Mouse (Mus musculus): ENCODE data around the gene Plxnd1. TPM values are rescaled to one million over a fixed set of nuclear protein-coding genes. Genes with fewer than 3 reads are reported as not detected.

Gene Plxnd1
- polyA plus RNA-seq, 1 experiment from 2014 or later = 46.9 TPM

DNA sequence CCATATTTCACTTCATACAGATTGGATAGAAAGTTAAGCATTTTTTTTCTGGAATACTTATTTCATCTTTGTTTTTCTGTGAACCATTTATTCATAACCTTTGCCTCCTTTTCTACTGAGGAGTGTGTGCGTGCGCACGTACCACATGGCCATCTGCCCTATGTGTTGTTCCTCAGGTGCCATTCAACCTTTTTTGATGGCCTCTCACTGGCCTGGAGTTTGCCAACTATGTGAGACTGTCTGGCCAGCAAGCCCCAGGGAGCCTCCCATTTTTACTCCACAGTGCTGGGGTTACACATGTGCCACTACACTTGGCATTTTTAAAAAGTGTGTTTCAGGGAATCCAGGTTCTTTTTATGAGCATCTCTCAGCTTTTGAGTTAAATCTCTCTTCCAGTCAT lies 21.1 kb upstream of the Plxnd1 start:
- Histone ChIP-seq H3K27me3 (replicated peaks; ENCODE audit: control insufficient read depth, insufficient read depth, low read length) (no peaks in the 10 kb centered on the region), H3K9ac (ENCODE audit: low read depth, low read length) (no peak overlapping the region), H3K36me3 (ENCODE audit: control insufficient read depth, insufficient read depth, low read length) (peaks cover 16% of the 10 kb centered on the region; the same call in 1 of the 2 replicates), H3K27ac (replicated peaks; ENCODE audit: low read depth, low read length) (no peak overlapping the region), H3K4me2 (ENCODE audit: low read depth, low read length) (no peak overlapping the region), H3K4me3 (ENCODE audit: low read depth, low read length) (no peak overlapping the region), H3K4me1 (ENCODE audit: control insufficient read depth, insufficient read depth, low read length) (no peaks in the 10 kb centered on the region), H3K9me3 (ENCODE audit: control insufficient read depth, low read length) (no peaks in the 10 kb centered on the region)
- no peak for DNase-seq (ENCODE audit: low spot score)
- 91% methylated on average over 3 of the region's 3 CpGs for WGBS
- ATAC-seq (ENCODE audit: low read depth) = no peak

DNA sequence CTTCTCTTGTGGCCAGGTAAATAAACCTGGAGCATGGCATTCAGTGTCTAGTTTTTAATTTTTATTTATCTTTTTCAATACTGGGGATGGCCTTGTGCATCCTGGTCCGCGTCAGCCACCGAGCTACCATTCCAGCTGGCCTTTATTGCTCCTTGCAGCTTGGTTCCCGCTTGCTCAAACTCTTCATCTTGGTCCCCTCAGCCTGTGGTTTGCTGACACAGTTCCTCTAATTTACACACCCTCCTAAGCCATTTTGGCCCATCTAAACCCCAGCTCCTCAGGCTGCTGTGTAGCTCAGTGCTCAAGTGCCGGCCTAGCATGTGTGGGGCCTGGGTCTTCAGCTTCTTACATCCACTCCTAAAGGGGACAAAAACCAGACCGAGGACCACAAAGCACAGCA lies 19.3 kb upstream of the Plxnd1 start:
- no peaks in the 10 kb centered on the region for H3K27me3 ChIP-seq (replicated peaks; ENCODE audit: control insufficient read depth, insufficient read depth, low read length)
- no peak overlapping the region for H3K4me3 ChIP-seq (ENCODE audit: low read depth, low read length)
- WGBS = 82% methylated on average over 6 of the region's 6 CpGs
- ATAC-seq (ENCODE audit: low read depth) (no peak), DNase-seq (ENCODE audit: low spot score) (no peak)
- H3K4me2 ChIP-seq (ENCODE audit: low read depth, low read length) = no peak overlapping the region
- no peak overlapping the region for H3K27ac ChIP-seq (replicated peaks; ENCODE audit: low read depth, low read length)
- H3K9ac ChIP-seq (ENCODE audit: low read depth, low read length) = no peak overlapping the region
- peaks cover 10% of the 10 kb centered on the region; the same call in 1 of the 2 replicates for H3K36me3 ChIP-seq (ENCODE audit: control insufficient read depth, insufficient read depth, low read length)
- no peaks in the 10 kb centered on the region for H3K9me3 ChIP-seq (ENCODE audit: control insufficient read depth, low read length)
- H3K4me1 ChIP-seq (ENCODE audit: control insufficient read depth, insufficient read depth, low read length) = no peaks in the 10 kb centered on the region

DNA sequence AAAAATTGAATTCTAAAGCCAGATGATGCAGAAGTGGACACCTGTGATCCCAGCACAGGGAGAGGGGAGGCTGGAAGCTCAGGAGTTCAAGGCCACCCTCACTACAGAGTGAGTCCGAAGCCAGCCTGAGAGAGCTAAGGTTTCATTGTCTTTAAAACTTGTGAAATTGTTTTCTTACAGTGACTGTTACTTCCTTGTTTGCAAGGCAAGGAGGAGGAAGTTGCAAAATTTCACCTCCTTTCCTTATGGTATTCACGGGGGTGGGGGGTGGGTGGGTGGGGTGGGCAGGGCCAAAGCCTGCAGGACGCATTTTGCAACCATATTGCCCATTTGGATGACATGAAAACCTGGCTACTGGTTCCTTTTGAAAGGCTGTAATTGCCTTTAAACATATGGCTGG lies 18.9 kb upstream of the Plxnd1 start:
- H3K4me2 ChIP-seq (ENCODE audit: low read depth, low read length) = no peak overlapping the region
- ATAC-seq (ENCODE audit: low read depth) (no peak), DNase-seq (ENCODE audit: low spot score) (no peak)
- no peaks in the 10 kb centered on the region for H3K27me3 ChIP-seq (replicated peaks; ENCODE audit: control insufficient read depth, insufficient read depth, low read length)
- 67% methylated on average over 3 of the region's 3 CpGs for WGBS
- H3K4me1 ChIP-seq (ENCODE audit: control insufficient read depth, insufficient read depth, low read length) = no peaks in the 10 kb centered on the region
- H3K36me3 ChIP-seq (ENCODE audit: control insufficient read depth, insufficient read depth, low read length) = peaks cover 6% of the 10 kb centered on the region; the same call in 1 of the 2 replicates
- no peak overlapping the region for H3K4me3 ChIP-seq (ENCODE audit: low read depth, low read length)
- no peak overlapping the region for H3K27ac ChIP-seq (replicated peaks; ENCODE audit: low read depth, low read length)
- H3K9me3 ChIP-seq (ENCODE audit: control insufficient read depth, low read length) = no peaks in the 10 kb centered on the region
- no peak overlapping the region for H3K9ac ChIP-seq (ENCODE audit: low read depth, low read length)

DNA sequence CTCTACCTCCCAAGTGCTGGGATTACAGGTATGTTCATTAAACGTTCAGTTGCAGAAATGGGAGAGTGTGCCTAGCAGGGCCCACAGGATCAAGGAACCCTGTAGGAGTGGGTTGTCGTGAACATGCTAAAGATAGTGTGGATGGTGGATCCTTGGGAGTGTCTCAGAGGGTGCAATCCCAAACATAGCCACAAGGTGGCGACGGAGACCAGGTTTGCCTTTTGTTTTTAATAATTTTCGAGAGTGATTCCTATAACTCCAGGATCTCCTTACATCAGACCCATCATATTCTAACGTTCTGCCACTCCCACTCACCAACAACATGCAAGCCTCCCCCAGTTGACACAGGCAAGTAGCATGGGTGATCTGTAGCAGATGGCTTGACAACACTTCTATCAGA lies 15.7 kb upstream of the Plxnd1 start:
- no peak overlapping the region for H3K4me2 ChIP-seq (ENCODE audit: low read depth, low read length)
- no peak overlapping the region for H3K4me3 ChIP-seq (ENCODE audit: low read depth, low read length)
- no peaks in the 10 kb centered on the region for H3K4me1 ChIP-seq (ENCODE audit: control insufficient read depth, insufficient read depth, low read length)
- no peaks in the 10 kb centered on the region for H3K36me3 ChIP-seq (ENCODE audit: control insufficient read depth, insufficient read depth, low read length)
- no peak overlapping the region for H3K27ac ChIP-seq (replicated peaks; ENCODE audit: low read depth, low read length)
- WGBS = 3% methylated on average over 6 of the region's 6 CpGs
- no peak overlapping the region for H3K9ac ChIP-seq (ENCODE audit: low read depth, low read length)
- peak; percentile 50 for DNase-seq (ENCODE audit: low spot score)
- peak; percentile 31 for ATAC-seq (ENCODE audit: low read depth)
- H3K27me3 ChIP-seq (replicated peaks; ENCODE audit: control insufficient read depth, insufficient read depth, low read length) = peaks cover 5% of the 10 kb centered on the region; the same call in 1 of the 2 replicates
- no peaks in the 10 kb centered on the region for H3K9me3 ChIP-seq (ENCODE audit: control insufficient read depth, low read length)

DNA sequence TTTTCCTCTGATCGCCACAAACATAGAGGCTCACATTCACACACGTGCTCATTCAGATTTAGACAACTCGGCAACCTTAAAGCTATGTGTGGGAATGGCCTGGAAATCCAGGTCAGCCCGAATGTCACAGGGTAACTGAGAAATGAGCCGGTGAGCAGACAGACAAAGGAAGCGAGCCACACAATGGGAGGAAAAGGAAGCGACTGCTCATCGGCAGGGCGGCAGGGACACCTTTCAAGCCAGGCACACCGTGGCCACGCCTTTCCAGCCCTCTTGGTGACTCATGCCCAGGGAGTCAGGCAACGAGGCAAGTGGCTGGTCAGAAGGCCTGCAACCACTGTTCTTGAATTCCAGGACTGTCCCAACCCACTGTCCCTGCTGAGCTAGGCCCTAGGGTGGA lies 14.6 kb upstream of the Plxnd1 start:
- DNase-seq (ENCODE audit: low spot score) = no peak
- Histone ChIP-seq H3K4me1 (ENCODE audit: control insufficient read depth, insufficient read depth, low read length) (no peaks in the 10 kb centered on the region), H3K27me3 (replicated peaks; ENCODE audit: control insufficient read depth, insufficient read depth, low read length) (peaks cover 5% of the 10 kb centered on the region; the same call in 1 of the 2 replicates), H3K9ac (ENCODE audit: low read depth, low read length) (no peak overlapping the region), H3K27ac (replicated peaks; ENCODE audit: low read depth, low read length) (no peak overlapping the region), H3K4me2 (ENCODE audit: low read depth, low read length) (no peak overlapping the region), H3K9me3 (ENCODE audit: control insufficient read depth, low read length) (no peaks in the 10 kb centered on the region), H3K4me3 (ENCODE audit: low read depth, low read length) (no peak overlapping the region), H3K36me3 (ENCODE audit: control insufficient read depth, insufficient read depth, low read length) (no peaks in the 10 kb centered on the region)
- no peak for ATAC-seq (ENCODE audit: low read depth)
- WGBS = 62% methylated on average over 12 of the region's 12 CpGs

- Histone ChIP-seq H3K4me1 (ENCODE audit: control insufficient read depth, insufficient read depth, low read length) (no peaks in the 10 kb centered on the region), H3K9ac (ENCODE audit: low read depth, low read length) (no peak overlapping the region), H3K9me3 (ENCODE audit: control insufficient read depth, low read length) (no peaks in the 10 kb centered on the region), H3K4me3 (ENCODE audit: low read depth, low read length) (no peak overlapping the region), H3K4me2 (ENCODE audit: low read depth, low read length) (no peak overlapping the region), H3K36me3 (ENCODE audit: control insufficient read depth, insufficient read depth, low read length) (no peaks in the 10 kb centered on the region), H3K27me3 (replicated peaks; ENCODE audit: control insufficient read depth, insufficient read depth, low read length) (peaks cover 5% of the 10 kb centered on the region; the same call in 1 of the 2 replicates), H3K27ac (replicated peaks; ENCODE audit: low read depth, low read length) (no peak overlapping the region)
- WGBS = 12% methylated on average over 6 of the region's 9 CpGs
- DNase-seq (ENCODE audit: low spot score) (no peak), ATAC-seq (ENCODE audit: low read depth) (peak; percentile 23; the same call in 1 of the 2 replicates)
These were observed 12.9 kb upstream of the Plxnd1 start for GRCm38 (mm10) chr6:116007561-116008173.

DNA sequence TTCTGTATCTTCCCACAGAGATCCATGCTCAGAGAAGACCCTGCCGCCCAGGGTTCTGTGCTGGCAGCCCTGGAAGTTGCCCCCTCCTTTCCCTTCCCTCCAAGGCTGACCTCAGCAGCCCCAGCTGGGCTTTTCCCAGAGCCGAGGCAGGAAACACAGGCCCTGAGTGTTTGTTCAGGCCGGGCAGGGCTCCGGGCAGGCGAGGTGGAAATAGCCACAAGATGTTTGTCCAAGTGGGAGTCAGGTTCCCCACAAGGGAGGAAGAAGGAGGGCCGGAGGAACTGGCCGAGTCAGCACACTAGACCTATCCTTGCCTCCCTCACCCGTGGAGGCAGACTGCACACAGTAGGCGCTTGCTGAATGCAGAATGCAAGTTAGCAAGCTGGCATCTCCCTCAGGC lies 11.9 kb upstream of the Plxnd1 start:
- H3K27me3 ChIP-seq (replicated peaks; ENCODE audit: control insufficient read depth, insufficient read depth, low read length) = peaks cover 5% of the 10 kb centered on the region; the same call in 1 of the 2 replicates
- WGBS = 26% methylated on average over 9 of the region's 9 CpGs
- H3K4me1 ChIP-seq (ENCODE audit: control insufficient read depth, insufficient read depth, low read length) = no peaks in the 10 kb centered on the region
- no peaks in the 10 kb centered on the region for H3K9me3 ChIP-seq (ENCODE audit: control insufficient read depth, low read length)
- no peak overlapping the region for H3K27ac ChIP-seq (replicated peaks; ENCODE audit: low read depth, low read length)
- no peak overlapping the region for H3K4me3 ChIP-seq (ENCODE audit: low read depth, low read length)
- H3K9ac ChIP-seq (ENCODE audit: low read depth, low read length) = no peak overlapping the region
- DNase-seq (ENCODE audit: low spot score) = no peak
- ATAC-seq (ENCODE audit: low read depth) = no peak
- H3K4me2 ChIP-seq (ENCODE audit: low read depth, low read length) = no peak overlapping the region
- H3K36me3 ChIP-seq (ENCODE audit: control insufficient read depth, insufficient read depth, low read length) = no peaks in the 10 kb centered on the region

DNA sequence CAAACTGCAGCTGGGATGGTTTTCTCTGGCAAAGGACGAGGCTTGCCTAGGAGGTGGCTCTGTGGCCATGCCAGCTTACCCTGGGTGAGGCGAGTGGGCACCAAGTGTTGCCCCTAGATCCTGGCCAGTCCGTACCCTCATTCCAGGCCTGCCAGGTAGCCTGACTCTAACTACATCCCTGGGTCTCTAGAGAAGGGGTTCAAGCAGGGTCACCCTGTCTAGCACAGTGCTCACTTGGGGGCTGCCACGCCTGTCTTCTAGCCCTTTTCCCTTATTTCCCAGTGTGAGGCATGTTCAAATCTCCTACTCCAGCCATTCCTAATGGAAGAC lies 11.1 kb upstream of the Plxnd1 start:
- H3K4me2 ChIP-seq (ENCODE audit: low read depth, low read length) = no peak overlapping the region
- H3K9me3 ChIP-seq (ENCODE audit: control insufficient read depth, low read length) = no peaks in the 10 kb centered on the region
- no peak overlapping the region for H3K9ac ChIP-seq (ENCODE audit: low read depth, low read length)
- 77% methylated on average over 4 of the region's 4 CpGs for WGBS
- H3K36me3 ChIP-seq (ENCODE audit: control insufficient read depth, insufficient read depth, low read length) = no peaks in the 10 kb centered on the region
- peaks cover 5% of the 10 kb centered on the region; the same call in 1 of the 2 replicates for H3K27me3 ChIP-seq (replicated peaks; ENCODE audit: control insufficient read depth, insufficient read depth, low read length)
- peak overlapping the region; percentile 45; the same call in 1 of the 2 replicates for H3K27ac ChIP-seq (replicated peaks; ENCODE audit: low read depth, low read length)
- H3K4me1 ChIP-seq (ENCODE audit: control insufficient read depth, insufficient read depth, low read length) = no peaks in the 10 kb centered on the region
- DNase-seq (ENCODE audit: low spot score) (no peak), ATAC-seq (ENCODE audit: low read depth) (no peak)
- H3K4me3 ChIP-seq (ENCODE audit: low read depth, low read length) = no peak overlapping the region

DNA sequence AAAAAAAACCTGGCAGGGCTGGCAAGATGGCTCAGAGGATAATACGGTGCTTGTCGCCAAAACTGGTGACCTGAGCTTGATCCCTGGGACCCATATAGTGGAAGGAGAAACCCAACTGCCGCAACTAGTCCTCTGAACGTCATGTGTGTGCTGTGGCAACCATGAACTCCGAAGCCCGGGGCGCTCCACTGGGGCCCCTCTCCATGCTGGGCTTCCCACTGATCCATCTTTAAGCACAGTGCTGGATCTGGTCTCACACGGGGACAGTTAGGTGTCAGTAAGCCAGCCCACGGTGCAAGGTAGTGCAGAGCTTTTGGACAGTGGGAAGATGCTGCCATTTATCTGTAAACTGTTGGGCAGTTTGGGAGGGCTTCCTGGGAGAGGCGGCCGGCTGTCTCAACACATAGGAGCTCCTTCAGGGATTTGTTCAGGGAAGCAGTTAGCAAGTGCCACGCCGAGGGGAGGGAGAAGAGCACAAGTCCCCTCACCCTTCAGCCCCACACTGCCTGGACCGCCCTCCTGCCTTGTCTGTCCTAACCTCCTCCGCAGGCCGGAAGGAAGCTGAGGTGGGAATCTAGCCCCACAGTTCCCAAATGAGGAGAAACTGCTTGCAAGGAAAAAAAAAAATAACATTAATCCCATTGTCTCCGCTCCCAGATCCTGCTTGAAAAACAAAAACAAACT lies 10.6 kb upstream of the Plxnd1 start:
- H3K27me3 ChIP-seq (replicated peaks; ENCODE audit: control insufficient read depth, insufficient read depth, low read length) = peaks cover 5% of the 10 kb centered on the region; the same call in 1 of the 2 replicates
- no peak overlapping the region for H3K4me2 ChIP-seq (ENCODE audit: low read depth, low read length)
- no peaks in the 10 kb centered on the region for H3K36me3 ChIP-seq (ENCODE audit: control insufficient read depth, insufficient read depth, low read length)
- no peaks in the 10 kb centered on the region for H3K9me3 ChIP-seq (ENCODE audit: control insufficient read depth, low read length)
- ATAC-seq (ENCODE audit: low read depth) (no peak), DNase-seq (ENCODE audit: low spot score) (no peak)
- H3K4me3 ChIP-seq (ENCODE audit: low read depth, low read length) = no peak overlapping the region
- WGBS = 68% methylated on average over 17 of the region's 17 CpGs
- no peaks in the 10 kb centered on the region for H3K4me1 ChIP-seq (ENCODE audit: control insufficient read depth, insufficient read depth, low read length)
- no peak overlapping the region for H3K9ac ChIP-seq (ENCODE audit: low read depth, low read length)
- 0 out of 2 replicates have a peak overlapping the region, but pooled peaks have one; percentile 45 for H3K27ac ChIP-seq (replicated peaks; ENCODE audit: low read depth, low read length)
